Mouse (Mus musculus): Measurements from ENCODE around the gene BC049352. TPM values are rescaled to one million over a fixed set of nuclear protein-coding genes. Genes with fewer than 3 reads are reported as not detected.

Gene BC049352
- total and polyA plus RNA-seq, 3 experiments: 0.17 TPM; not detected in 2

- H3K9me3 ChIP-seq (replicated peaks; ENCODE audit: low read length): peaks cover 26% of the 10 kb centered on the region
Measured at GRCm38 (mm10) chr9:45167903-45168302, 13.9 kb upstream of the BC049352 start.

DNA sequence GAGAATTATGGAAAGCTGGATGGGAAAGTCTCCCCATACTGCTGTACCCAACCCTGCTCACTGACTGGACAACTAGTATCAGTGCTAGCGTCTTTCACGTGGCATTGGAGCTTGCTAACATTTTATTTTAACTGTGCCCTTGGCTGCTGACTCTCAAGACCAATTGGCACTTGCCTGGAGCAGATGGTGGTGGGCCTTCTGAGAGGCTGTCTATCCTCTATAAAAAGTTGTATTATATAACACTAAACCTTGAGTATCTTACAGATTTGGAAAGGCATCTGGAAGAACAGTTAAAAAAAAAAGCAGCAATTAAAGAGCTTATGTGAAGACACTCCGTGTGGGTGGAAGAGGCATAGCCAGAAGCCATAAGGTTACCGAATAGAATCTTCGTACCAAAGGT lies 11.7 kb upstream of the BC049352 start:
- no peaks in the 10 kb centered on the region for H3K36me3 ChIP-seq (replicated peaks in 1 of 2; ENCODE audit: control insufficient read depth in 1 of 2, insufficient read depth in 1 of 2, low read length in 1 of 2)
- in situ Hi-C loops (cut with MboI; ENCODE audit: low pct_ligation_motif_present, low pct_unique_long_range_greater_than_20kb, low sequenced_read_pairs) (no loop called here), dilution Hi-C loops (cut with MboI; ENCODE audit: extremely low pct_ligation_motif_present, extremely low pct_unique_long_range_greater_than_20kb, low sequenced_read_pairs) (no loop called here)
- no peaks in the 10 kb centered on the region for H3K79me2 ChIP-seq (replicated peaks; ENCODE audit: control insufficient read depth, extremely low read depth, insufficient read depth, poor library complexity, severe bottlenecking)
- no peaks in the 10 kb centered on the region for H3K4me1 ChIP-seq (ENCODE audit: control insufficient read depth in 1 of 2, insufficient read depth in 2 of 2)
- peaks cover 46% of the 10 kb centered on the region for H3K27me3 ChIP-seq (replicated peaks)
- H3K27ac ChIP-seq (ENCODE audit: insufficient read depth, low read depth): no peak overlapping the region
- H3K4me3 ChIP-seq (replicated peaks in 1 of 3; ENCODE audit: low read depth in 2 of 3, low read length in 2 of 3, poor library complexity in 1 of 3): no peak overlapping the region
- peaks cover 26% of the 10 kb centered on the region for H3K9me3 ChIP-seq (replicated peaks; ENCODE audit: low read length)
- no peak overlapping the region for H3K9ac ChIP-seq (ENCODE audit: insufficient read depth, low read depth)
- DNase-seq (ENCODE audit: extremely low read depth): no peak
- no peak overlapping the region for H3K4me2 ChIP-seq (ENCODE audit: insufficient read depth, low read depth, poor library complexity, severe bottlenecking)
- no peak for TF ChIP-seq MAZ (IDR thresholded peaks at IDR 0.05; ENCODE audit: low read depth, low read length)
- no peak for TF ChIP-seq UBTF (IDR thresholded peaks at IDR 0.05; ENCODE audit: low read depth, low read length)
- TF ChIP-seq TBP (conservative IDR thresholded peaks at IDR 0.05; ENCODE audit: low read depth, low read length): no peak
- no peak for TF ChIP-seq CTCF (conservative IDR thresholded peaks at IDR 0.05 in 1 of 2, IDR thresholded peaks at IDR 0.05 in 1 of 2; ENCODE audit: low read depth in 2 of 2, low read length in 2 of 2)
- TF ChIP-seq MAX (IDR thresholded peaks at IDR 0.05; ENCODE audit: low read length): no peak
- TF ChIP-seq NELFE (IDR thresholded peaks at IDR 0.05; ENCODE audit: low read depth, low read length): no peak
- no peak for TF ChIP-seq KAT2A (IDR thresholded peaks at IDR 0.05; ENCODE audit: insufficient replicate concordance, low read length)
- TF ChIP-seq RAD21 (IDR thresholded peaks at IDR 0.05; ENCODE audit: low read depth, low read length): no peak
- no peak for TF ChIP-seq USF1 (IDR thresholded peaks at IDR 0.05; ENCODE audit: low read depth, low read length)
- TF ChIP-seq MYC (IDR thresholded peaks at IDR 0.05; ENCODE audit: low read depth, low read length): no peak
- no peak for TF ChIP-seq ZC3H11A (IDR thresholded peaks at IDR 0.05; ENCODE audit: low read depth, low read length)
- no peak for TF ChIP-seq JUN (IDR thresholded peaks at IDR 0.05; ENCODE audit: insufficient read depth, low read depth, low read length)
- no peak for TF ChIP-seq E2F4 (IDR thresholded peaks at IDR 0.05; ENCODE audit: insufficient replicate concordance, low read depth, low read length)
- TF ChIP-seq ZKSCAN1 (IDR thresholded peaks at IDR 0.05; ENCODE audit: borderline replicate concordance, low read depth, low read length): no peak
- TF ChIP-seq MEF2A (IDR thresholded peaks at IDR 0.05; ENCODE audit: borderline replicate concordance, low read depth, low read length): no peak
- TF ChIP-seq IRF4 (IDR thresholded peaks at IDR 0.05; ENCODE audit: low read depth, low read length): no peak
- TF ChIP-seq RCOR1 (conservative IDR thresholded peaks at IDR 0.05; ENCODE audit: low read depth, low read length): no peak

More at GRCm38 (mm10) chr9:45167903-45168302, 13.9 kb upstream of the BC049352 start:
- peaks cover 35% of the 10 kb centered on the region for H3K27me3 ChIP-seq (replicated peaks)
- H3K4me2 ChIP-seq (ENCODE audit: insufficient read depth, low read depth, poor library complexity, severe bottlenecking): no peak overlapping the region
- in situ Hi-C loops (cut with MboI; ENCODE audit: low pct_ligation_motif_present, low pct_unique_long_range_greater_than_20kb, low sequenced_read_pairs) (no loop called here), dilution Hi-C loops (cut with MboI; ENCODE audit: extremely low pct_ligation_motif_present, extremely low pct_unique_long_range_greater_than_20kb, low sequenced_read_pairs) (no loop called here)
- no peak for DNase-seq (ENCODE audit: extremely low read depth)
- H3K27ac ChIP-seq (ENCODE audit: insufficient read depth, low read depth): no peak overlapping the region
- no peaks in the 10 kb centered on the region for H3K36me3 ChIP-seq (replicated peaks in 1 of 2; ENCODE audit: control insufficient read depth in 1 of 2, insufficient read depth in 1 of 2, low read length in 1 of 2)
- no peaks in the 10 kb centered on the region for H3K4me1 ChIP-seq (ENCODE audit: control insufficient read depth in 1 of 2, insufficient read depth in 2 of 2)
- H3K4me3 ChIP-seq (replicated peaks in 1 of 3; ENCODE audit: low read depth in 2 of 3, low read length in 2 of 3, poor library complexity in 1 of 3): no peak overlapping the region
- no peak overlapping the region for H3K9ac ChIP-seq (ENCODE audit: insufficient read depth, low read depth)
- TF ChIP-seq TBP (conservative IDR thresholded peaks at IDR 0.05; ENCODE audit: low read depth, low read length) (no peak), JUN (IDR thresholded peaks at IDR 0.05; ENCODE audit: insufficient read depth, low read depth, low read length) (no peak), GABPA (IDR thresholded peaks at IDR 0.05; ENCODE audit: insufficient replicate concordance, low read depth, low read length) (no peak), CHD1 (IDR thresholded peaks at IDR 0.05; ENCODE audit: low read depth, low read length) (no peak), MAFK (IDR thresholded peaks at IDR 0.05; ENCODE audit: insufficient replicate concordance, low read length) (no peak), E2F4 (IDR thresholded peaks at IDR 0.05; ENCODE audit: insufficient replicate concordance, low read depth, low read length) (no peak), POLR2AphosphoS2 (IDR thresholded peaks at IDR 0.05; ENCODE audit: low read depth, low read length) (no peak), KAT2A (IDR thresholded peaks at IDR 0.05; ENCODE audit: insufficient replicate concordance, low read length) (no peak), ZNF384 (IDR thresholded peaks at IDR 0.05; ENCODE audit: low read depth, low read length) (no peak), UBTF (IDR thresholded peaks at IDR 0.05; ENCODE audit: low read depth, low read length) (no peak), ZC3H11A (IDR thresholded peaks at IDR 0.05; ENCODE audit: low read depth, low read length) (no peak), NRF1 (IDR thresholded peaks at IDR 0.05; ENCODE audit: low read depth, low read length) (no peak), CTCF (conservative IDR thresholded peaks at IDR 0.05 in 1 of 2, IDR thresholded peaks at IDR 0.05 in 1 of 2; ENCODE audit: low read depth in 2 of 2, low read length in 2 of 2) (no peak), ZKSCAN1 (IDR thresholded peaks at IDR 0.05; ENCODE audit: borderline replicate concordance, low read depth, low read length) (no peak), HCFC1 (IDR thresholded peaks at IDR 0.05; ENCODE audit: low read depth, low read length) (no peak), MYC (IDR thresholded peaks at IDR 0.05; ENCODE audit: low read depth, low read length) (no peak)
- H3K79me2 ChIP-seq (replicated peaks; ENCODE audit: control insufficient read depth, extremely low read depth, insufficient read depth, poor library complexity, severe bottlenecking): no peaks in the 10 kb centered on the region

Data from CH12.LX (cell line).